Mouse (Mus musculus): ENCODE results near the gene Nmnat2. TPM values are rescaled to one million over a fixed set of nuclear protein-coding genes. Genes with fewer than 3 reads are reported as not detected.

Gene Nmnat2
- total RNA-seq (2021): 1 to 10 TPM; 2.1 to 5.1 TPM
- long read RNA-seq, experiment 1: 0 reads
- long read RNA-seq, experiment 2, partial matches to known transcripts: 0 of 2 reads
- long read RNA-seq, experiment 2, other reads (novel, unspliced or antisense): 2 of 2 reads

DNA sequence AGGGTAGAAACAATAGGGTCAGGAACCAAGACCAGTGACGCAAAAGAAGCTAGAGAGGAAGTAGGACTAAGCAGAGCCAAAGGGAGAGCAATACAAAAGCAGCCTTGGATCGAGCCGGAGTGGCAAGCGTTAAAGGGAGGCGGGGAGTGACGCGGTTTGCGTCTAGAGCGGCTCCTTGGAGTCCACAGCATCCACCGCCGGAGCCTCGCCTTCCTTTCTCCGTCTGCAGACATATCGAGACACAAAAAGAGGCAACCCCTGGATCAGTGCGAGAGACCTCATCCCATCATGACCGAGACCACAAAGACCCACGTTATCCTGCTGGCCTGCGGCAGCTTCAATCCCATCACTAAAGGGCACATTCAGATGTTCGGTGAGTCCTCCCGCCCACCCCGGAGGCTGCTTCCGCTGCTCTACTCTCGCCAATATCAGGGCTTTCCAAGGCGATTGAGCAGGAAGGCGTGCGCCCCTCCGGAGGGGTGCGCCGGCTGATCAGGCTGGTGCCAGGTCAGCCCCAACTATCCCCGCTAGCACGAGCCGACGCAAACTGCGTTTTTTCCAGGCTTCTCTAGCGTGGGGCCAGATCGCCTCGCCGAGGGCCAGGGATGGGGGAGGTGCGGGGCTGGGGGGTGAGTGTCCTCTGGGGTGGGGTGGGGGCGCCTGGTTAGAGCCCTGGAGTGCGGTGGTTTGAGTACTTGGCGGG lies at the start of gene Nmnat2:
Nmnat2 (plus strand) TSS at position 173 of the 703 bp plus-strand sequence.
- DNase-seq: peak; percentile 12

DNA sequence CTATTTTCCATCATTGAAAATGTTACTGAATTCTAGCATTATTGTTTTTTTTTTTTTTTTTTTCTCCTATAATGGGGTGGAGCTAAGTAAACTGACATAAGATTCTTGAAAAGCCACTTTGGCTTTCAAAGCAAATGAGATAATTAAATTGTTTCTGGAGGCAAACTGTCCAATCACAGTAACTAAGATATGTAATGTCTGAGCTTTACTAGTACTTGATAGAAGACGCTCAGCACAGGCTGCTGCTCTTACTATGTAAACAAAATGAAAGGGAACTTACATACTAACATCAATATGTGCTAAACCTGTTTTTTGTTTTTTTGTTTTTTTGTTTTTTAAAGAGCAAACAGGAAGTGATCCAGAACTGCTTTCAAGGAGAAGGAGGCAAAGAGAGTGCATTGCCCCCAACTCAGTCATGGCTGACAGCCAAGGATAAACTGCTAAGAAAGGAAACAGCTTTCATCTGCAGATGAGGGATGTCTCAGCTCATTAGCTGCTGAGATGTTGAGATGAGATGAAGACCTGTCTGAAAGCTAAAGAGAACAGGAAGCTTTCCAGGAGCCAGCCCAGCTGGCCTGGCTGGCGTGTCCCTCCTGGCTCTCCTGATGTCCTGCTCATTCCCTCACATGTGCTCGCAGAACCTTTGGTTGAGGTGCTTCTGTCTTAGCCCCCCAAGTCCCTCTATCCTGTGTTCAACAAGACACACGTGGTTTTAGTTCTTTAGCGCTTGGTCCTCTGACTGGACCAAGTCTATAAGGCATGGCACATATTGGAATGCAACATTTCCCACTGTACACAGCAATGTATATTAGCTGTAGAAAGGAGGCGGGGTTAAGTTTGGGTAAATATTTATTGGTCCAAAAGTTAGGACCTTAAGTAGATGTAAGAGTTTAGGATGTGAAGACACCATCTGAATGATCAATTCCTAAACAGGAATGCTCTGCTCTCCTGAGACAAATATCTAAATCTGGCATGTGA lies 41.0 kb upstream of the Nmnat2 start:
- DNase-seq: no peak

DNA sequence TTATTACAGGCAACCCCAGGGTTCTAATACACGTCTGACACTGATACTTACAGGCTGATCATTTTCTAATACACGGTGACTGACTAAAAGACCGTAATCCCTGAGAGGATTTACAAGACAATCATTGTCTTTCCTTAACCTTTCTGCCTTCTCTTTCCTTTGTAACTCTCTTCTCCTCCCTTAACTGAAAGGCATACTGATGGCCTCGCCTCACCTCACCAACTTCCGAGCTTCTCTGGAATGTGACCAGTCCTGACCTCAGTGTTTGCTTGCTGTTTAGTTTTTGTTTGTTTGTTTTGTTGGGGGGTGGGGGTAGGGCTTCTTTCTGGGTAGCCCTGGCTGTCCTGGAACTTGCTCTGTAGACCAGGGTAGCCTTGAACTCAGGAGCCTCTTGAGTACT lies 39.0 kb upstream of the Nmnat2 start:
- no peak for DNase-seq

DNA sequence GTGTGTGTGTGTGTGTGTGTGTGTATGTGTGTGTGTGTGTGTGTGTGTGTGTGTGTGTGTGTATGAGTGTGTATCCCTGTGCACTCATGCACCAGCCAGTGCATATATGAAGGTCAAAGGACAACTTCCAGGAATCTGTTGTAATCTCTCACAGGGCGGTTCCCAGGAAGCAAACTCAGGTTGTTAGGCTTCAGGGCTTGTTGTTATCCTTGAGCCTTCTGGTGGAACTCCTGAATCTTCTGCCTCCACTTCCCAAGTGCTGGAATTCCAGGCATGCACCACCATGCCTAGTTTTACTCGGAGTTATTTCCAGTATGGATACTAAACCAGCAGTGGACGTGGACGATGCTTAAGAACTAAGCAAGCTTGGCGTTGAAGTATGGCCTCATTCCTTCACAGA lies 37.9 kb upstream of the Nmnat2 start:
- no peak for DNase-seq

DNA sequence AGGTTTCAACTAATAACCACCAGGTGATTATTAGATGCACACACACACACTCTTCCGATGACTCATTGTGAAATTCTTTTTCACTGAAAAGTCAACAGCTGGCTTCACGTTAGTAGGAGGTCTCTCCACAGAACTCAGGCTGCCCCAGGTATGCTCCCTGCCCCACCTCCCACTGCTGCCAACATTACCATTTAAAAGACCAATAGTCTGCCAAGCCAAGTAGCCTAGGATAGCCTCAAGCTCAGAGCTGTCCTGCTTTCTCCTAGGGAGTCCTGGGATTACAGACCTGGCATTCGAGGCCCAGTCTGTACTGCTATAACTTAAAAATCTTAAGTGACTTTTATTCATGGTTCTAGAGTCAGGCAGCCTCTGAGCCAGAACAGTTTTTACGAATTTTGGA lies 37.2 kb upstream of the Nmnat2 start:
- DNase-seq: no peak

DNA sequence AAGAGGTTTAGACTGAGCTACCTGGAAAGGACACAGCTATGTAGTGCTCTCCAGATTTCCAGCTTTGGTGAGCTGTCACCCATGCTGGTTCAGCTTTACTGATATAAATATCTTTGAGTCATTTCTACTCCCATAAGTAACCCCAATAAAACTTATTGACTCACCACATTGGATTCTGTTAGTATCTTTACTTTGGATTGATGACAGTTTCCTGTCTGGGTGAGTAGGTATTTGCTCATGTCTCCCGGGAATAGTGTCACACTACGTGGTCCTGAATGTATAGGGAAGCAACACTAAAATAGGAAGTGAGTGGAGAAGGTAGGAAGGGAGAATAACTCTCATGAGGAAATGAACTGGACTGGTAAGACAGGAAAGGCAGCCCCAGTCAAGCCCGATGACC lies 33.0 kb upstream of the Nmnat2 start:
- DNase-seq: no peak

DNA sequence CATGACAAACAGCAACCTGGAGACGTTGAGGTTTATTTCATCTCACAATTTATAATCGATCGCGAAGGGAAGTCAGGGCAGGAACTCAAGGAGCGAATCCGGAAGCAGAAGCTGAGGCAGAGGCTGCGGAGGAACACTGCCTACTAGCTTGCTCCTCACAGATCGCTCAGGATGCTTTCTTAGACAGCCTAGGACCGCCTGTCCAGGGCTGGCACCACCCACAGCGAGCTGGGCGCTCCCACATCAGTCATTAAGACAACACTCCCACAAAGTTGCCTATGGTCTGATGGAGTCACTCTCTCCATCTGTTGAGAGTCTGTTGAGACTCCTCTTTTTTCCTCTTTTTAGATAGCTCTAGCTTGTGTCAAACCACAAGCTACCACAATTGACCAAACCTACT lies 20.8 kb upstream of the Nmnat2 start:
- no peak for DNase-seq

DNA sequence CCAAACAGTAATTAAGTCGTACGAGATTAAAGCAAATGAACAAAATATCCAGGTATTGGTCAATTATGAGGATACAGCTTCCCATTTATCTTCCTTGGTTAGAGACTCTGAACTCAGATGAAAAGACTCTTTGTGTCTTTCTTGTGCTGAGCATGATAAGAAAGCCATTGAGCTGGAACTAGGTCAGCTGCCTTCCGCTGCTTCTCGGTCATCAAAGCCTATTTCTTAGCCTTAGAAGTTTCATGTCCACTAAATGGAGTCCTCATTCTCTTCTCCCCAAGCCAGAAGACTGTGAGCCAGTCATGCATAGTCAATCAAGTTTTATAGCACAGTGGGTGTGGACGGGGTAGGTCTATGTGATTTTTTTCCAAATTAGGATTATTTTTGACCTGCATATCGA lies 19.3 kb upstream of the Nmnat2 start:
- no peak for DNase-seq

DNA sequence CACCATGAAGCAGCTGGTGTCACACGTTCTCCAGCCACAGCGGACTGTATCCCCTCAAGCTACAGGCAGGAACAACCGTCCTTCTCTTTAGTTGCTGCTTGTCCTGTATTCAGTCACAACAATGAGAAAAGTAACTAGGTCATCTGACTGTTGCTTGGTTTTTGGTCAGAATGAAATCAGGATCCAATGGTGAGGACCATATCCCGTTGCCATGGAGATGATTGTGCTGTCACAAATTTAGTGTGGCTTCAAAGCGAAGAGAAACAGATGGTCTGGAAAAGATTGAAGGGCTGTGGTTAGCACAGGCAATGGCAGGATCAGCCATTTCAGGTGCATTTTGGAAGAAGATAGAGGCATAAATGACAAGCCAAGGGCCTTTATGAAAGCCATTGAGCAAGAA lies 18.4 kb upstream of the Nmnat2 start:
- no peak for DNase-seq

DNA sequence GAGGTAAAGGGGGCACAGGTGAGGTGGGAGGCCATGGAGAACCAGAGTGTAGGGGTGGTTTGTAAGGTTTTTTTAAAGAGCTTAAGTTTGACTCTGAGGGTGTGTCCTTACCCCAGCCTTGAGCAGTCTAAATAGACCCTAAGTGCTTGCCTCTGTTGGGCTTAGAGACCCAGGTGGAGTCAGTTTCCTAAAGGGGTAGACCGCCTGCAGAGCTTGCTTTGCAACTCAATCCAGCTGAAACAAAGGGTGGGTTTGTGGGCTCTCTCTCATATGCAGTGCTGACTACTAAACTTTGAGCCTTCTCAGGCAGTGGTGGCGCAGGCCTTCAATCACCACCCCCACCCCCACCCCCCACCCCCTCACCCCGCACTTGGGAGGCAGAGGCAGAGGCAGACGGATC lies 11.8 kb upstream of the Nmnat2 start:
- DNase-seq: no peak

DNA sequence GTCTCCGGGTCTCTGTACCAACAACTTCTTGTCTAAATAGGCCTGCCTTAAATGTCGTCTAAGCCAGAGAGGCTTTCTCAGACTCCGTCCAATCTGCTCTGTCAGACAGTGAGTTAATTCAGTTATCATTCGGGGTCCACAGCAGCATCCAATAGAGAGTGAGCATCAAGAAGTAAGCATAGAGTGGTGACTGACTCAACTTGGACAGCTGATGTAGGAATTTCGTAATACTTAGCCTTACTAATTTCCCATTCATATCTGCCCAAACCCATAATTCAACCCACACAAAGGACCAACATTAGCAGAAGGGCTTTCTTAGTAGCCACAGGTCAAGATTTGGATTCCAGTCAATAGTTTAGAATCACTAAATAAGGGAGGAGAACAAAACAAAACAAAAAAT lies 626 bp upstream of the Nmnat2 start:
- no peak for DNase-seq

DNA sequence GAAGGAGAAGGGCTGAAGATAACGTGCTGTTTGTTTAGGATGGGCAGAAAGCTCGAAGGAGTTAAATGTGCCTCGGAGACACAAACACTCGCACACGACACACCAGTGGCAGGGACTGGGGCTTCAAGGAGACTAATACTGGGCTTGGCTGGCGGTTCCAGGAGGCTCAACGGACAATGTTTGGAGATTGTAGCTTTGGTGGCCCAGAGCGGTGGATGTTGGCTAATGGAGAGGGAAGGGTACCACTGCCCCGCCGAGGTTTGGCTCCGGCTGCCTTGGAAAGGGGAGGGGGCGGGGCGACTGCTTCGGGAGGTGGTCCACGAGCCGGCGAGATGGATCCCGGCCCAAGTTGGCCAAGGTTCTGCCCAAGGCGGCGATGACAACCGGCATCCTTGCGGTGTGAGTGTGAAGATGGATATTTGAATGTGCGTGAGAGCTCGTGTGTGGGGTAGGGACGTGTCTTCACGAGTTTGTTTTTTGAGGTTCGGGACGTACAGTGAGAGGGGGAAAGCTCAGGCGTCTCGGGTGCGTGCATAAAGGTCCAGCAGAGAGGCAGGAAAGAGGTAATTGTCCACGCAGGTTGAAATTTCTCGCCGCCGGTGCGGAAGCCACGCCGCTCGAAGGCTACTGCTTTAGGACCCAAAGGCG lies 895 bp downstream of the Nmnat2 start:
- DNase-seq: no peak

DNA sequence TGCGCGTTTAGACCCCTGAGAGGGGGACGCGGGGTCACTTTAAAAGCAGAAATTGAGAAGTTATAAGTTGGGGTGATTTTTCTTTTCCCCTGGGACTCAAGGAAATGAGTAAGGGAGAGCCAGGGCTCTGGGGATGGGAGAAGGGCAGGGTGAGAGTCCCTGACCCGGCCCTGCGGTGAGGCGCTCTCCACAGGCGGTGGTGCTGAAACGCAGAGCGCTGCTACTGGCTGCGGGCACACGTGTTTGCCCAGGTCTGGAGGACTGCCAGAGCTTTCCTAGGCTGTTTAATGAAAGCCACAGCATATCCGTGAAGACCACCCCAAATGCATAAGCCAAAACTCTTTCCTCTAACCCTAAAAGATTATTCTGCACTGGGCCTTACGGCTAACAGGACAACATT lies 1.4 kb downstream of the Nmnat2 start:
- DNase-seq: peak; percentile 86

DNA sequence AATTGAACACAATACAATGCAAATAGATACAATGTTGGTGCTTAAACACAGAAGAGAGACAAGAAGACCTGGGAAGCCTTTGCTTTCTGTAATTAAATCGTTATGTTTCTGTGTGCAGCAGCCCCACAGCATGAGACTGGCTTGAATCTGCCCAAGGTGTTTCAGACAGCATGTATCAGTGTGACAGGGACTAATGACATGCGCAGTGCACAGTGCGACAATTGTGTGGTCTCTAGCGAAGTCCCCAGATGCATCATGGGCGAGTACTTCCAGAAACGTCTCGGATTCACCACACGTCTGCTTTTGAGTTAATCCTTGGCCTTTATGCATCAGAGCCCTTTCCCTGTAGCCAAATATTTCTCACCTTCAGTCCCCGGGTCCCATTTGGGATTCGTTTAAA lies 9.6 kb downstream of the Nmnat2 start:
- no peak for DNase-seq

DNA sequence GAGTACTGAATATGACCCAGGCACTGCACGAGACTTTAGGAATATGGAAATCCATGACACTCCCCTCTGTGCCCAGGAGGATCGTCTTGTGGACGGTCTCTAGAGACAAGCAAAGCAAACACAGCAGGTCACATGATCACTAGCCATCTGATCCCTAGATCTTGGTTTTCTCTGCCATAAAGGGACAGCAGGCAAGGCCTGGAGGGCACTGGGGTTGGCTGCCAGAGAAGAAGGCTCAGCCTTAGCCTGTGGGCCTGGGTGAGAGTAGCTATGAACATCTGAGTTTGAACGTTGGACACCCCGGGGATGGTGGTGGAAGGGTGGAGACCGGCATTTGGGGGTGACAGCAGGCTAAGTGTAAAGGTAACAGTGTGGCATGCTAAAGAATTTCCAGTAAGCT lies 11.4 kb downstream of the Nmnat2 start:
- DNase-seq: no peak

DNA sequence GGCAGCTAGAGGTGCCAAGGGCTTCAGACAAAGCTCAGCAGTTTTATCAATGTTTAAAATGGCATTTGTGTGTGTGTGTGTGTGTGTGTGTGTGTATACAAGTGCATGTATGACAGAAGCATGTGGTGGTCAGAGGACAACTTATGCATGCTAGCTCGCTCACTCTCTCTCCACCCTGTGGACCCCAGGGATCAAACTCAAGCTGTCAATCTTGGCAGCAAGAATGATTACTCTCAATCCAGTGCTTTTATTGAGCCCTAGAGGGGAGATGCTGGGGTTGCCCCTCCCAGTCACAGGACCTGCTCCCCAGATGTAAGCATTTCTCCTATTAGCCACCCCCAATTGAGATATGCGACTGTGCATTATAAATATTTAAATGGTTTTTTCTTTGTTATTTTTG lies 11.9 kb downstream of the Nmnat2 start:
- no peak for DNase-seq

DNA sequence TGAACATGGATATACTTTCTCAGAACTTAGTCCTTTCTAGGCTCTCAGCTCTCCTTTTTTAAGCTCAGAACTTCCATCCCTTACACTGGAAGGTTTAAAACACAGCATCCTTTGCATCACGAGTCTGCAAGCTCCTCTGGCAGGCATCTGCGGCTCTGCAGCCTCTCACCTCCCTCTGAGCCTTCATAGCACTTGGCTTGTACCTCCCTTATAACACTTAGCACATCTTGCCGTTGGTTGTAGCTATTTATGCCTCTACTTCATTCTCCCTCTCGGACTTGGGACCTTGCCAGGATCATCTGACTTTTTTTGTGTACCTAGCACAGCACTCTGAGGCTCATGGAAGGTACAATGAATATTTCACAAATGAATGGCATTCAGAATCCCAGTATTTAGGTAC lies 14.3 kb downstream of the Nmnat2 start:
- no peak for DNase-seq

DNA sequence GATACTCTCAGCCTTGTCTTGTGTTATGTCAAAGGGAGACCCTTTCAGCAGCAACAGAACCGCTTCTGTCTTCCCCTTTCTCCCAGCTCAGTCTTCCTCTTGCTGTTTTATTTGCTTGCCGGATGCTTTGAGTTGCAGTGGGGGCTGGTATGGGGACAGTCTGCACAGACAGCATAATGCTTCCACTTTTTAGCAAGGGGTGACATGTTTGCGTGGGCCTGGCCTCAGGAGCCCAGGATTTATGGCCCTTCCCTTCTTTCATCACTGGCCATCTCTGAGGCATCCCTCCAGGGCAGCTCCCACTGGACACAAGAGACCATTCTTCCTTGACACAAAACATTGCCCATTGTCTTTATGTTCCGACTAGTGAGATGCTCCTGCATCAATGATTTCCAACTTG lies 18.2 kb downstream of the Nmnat2 start:
- DNase-seq: no peak

DNA sequence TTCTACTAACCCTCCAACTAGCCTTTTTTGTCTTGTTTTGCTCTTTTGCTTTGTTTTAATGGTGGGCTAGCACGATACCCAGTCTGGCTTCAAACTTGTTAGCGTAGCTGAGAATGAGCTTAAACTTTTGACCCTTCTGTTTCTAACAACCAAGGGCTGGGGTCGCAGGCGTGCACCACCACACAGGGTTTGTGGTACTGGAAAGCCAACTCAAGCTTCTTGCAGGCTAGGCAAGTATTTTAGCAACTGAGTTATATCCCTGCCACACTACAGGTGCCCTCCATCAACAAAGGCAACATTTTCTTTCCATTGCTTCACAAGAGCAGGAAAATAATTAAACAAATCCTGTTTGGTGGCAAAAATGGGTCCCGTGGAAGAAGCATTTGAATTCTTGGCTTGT lies 18.6 kb downstream of the Nmnat2 start:
- no peak for DNase-seq

DNA sequence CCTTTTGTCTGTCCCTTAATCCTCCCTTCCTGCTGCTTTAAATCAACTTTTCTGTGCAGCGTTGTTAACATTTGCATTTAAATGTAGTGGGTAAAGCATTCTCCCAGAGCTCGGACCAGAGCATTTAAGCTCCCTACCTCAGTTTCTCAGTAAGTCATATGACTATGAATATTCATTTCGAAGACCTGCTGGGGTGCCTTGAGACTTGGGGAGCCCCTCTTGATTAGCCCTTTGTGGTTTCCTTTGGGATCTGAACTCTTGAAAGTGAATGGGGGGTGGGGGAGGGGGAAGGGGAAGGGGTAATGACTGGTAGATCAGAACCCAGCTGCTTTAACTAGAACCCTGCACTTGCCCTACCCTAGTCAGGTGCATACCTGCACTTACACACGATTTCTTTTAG lies 19.1 kb downstream of the Nmnat2 start:
- no peak for DNase-seq

DNA sequence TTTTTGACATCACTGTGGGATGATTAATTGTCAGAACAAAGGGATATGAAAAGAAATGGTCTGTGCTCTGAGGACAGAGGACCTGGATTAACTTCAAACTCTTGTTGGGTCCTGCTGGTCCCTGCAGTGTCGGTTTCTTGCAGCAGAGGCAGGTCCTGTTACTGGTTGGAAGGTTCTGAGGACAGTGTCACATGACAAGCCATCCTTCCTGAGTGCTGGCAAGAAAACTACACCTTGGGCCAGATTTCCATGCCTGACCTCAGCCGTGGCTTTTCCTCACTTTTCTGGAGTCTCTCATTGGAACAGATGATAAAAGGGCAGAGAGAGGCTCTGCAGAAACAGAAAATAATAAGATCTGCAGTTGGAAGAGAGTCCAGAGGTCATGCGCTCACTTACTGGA lies 20.4 kb downstream of the Nmnat2 start:
- DNase-seq: no peak

DNA sequence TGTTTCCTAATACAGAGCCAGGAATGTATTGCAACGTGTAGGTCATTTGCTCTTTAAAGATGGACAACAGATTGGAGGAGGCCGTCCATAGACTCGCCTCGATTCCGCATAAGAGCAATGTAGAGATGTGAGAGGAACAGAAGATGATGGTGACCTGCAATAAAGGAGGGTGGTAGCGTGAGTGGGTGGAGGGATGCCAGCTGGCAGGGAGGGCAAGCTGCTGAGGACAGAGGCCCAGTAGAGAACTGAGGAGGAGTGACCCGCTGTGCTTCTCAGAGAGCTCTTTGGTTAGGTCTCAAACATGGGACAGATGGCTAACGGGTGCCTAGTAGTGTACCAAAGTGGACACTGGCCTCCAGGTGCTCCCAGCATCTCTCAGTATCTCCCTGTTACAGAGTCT lies 23.9 kb downstream of the Nmnat2 start:
- no peak for DNase-seq

DNA sequence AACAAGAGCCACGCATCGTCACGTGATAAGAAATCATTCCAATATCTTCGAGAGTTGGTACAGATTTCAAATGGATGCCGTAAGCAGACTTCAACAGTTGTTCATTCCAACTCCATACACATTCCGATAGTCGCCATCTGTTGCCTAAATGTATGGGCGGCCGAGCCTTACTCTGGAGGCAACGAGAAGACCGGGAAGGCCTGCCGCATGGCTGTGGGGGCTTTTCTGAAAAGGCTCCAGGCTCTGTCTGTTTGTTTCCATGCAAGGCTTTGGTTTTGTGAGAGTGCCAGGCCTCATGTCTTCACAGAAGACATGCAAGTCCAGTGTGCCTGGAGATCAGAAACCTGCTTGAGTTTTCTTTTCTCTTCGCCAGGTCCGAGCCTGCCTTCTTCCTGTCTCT lies 28.6 kb downstream of the Nmnat2 start:
- DNase-seq: no peak
